Mouse (Mus musculus) spleen, adult 10 weeks (tissue): Measurements from ENCODE around the gene Tsfm. TPM values are rescaled to one million over a fixed set of nuclear protein-coding genes. Genes with fewer than 3 reads are reported as not detected.

Experiments
- polyA plus RNA-seq: library from polyadenylated mRNA; stranded (reverse); fragments of 350-450 nt; fragmentation: Illumina TruSeq; extraction: RNeasy Lipid Tissue Mini Kit (QIAGEN cat#74804); gene quantifications from one replicate; pipeline ENCODE4 v1.2.3, GENCODE M21; 2015; ENCODE audit warnings: low replicate concordance; ENCODE audit not compliant: insufficient read depth

Tsfm gene
- 17.2 TPM for polyA plus RNA-seq

GRCm38 (mm10) chr10:127030336-127031296 lies at the start of gene Tsfm:
Gene Tsfm (minus strand): TSS chr10:127030840.

DNA sequence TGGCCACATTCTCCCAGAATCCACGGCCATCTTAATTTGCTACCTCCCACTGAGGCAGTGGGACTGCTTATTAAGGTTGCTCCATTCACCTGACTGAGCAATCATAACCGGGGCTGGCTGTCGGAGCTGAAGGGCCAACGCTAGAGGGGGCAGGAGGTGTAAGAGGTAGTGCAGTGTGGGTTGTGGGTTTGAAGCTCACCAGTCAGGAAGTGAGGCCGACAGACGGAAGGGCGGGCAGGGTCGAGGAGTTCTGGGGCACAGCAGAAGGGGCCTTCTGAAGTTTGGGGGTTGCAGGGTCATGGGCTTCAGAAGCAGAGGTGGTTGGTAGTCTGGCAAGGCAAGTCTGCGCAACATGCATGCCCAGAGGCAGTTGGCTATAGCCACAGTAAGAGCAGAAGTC lies 44.4 kb upstream of the Tsfm start, which contains the start of gene Agap2:
Agap2 (plus strand) TSS at position 205 of the 400 bp plus-strand sequence.

DNA sequence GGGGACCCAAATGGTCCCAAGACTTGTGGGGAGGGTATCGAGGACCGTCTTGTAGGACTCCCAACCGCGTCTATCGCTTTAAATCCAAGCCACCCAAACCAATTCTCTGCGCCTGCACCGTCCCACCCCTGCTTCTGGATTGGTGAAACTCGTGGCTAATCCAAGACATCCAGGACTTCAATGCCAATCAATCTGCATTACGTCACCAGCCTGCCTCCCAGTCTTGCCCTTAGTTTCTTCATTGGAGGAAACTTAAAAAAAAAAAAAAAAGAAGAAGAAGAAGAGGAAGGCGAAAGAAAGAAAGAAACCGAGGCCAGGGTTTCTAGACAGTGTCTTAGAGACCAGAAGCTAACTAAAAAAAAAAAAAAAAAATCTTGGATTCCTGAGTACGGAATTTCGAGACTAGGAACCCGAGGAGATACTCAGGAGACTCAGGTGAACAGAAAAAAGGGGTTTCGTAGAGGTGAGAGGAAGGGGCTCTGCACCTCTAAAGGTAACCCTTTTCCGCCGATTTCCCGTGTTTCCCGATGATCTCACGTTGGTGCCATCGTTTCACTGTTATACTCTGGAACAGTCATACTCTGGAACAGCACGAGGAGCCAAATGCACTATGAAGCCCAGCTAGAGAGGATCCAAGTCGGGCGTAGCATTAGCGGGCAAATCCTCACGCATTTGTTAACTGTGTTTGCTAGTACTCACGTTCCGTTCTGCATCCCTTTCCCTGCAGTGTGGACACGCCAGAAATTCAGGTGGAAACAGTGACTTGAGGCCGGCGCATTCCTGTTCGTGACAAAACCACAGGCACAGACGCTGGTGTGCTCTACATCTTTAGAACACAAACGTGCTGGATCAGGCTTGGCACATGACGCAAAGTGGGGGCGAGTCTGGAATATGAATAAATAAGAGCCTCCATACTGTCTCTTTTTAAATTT lies 39.8 kb upstream of the Tsfm start, which contains the start of gene Tspan31:
Tspan31 (minus strand) TSS at position 75 of the 932 bp plus-strand sequence.

GRCm38 (mm10) chr10:127063239-127063872 lies 32.7 kb upstream of the Tsfm start, which contains the start of gene Cdk4:
Gene Cdk4 (plus strand): TSS chr10:127063534.

GRCm38 (mm10) chr10:127059968-127060916 lies 29.6 kb upstream of the Tsfm start, which contains the start of gene March9:
Gene March9 (minus strand): TSS chr10:127060184.

DNA sequence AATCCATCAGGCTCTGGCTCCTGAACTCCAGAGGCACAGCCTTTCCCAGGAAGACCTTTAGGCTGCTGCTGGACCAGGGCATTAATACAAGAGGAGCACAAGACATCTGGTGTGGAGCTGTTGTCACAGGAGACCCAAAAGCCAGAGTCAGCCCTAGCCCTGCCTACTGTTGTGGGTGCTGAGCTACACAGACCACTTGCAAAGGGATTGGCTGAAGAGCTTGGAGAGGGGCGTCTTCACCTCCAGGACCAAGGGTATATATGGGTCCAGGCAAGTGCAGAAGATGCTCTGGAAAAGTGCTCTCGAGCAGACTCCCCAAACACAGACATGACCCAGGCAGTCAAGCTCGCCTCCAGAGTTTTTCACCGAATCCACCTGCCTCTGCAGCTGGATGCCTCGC lies 17.3 kb upstream of the Tsfm start, which contains the start of gene Cyp27b1:
Cyp27b1 (plus strand) TSS at position 297 of the 400 bp plus-strand sequence.

DNA sequence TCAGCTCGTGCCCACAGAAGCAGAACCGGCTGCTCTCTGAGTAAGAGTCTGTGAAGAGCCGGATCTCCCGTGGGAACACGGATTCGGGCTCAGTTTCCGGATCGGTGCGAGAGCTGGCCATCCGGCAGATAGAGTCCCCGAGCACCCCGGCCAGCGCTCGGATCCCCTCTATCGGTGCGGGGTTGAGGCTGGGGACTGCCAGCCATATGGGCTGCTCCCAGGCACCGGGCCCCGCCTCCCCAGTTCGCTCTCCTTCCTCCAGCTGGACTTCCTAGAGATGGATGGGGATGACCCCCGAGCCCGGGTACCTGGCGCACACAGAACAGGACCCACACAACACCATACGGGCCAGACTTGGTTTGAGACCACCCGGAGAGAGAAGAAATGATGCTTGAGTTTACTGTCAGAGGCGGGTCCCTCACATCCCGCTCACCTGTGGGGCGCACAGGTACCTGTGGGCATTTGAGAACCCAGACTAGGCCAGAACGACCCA lies 10.7 kb upstream of the Tsfm start, which contains the start of the genes Mettl1 and Eef1akmt3:
Mettl1 (plus strand) TSS at position 141 of the 493 bp plus-strand sequence.
Eef1akmt3 (minus strand) TSS at position 240 of the 493 bp plus-strand sequence.

DNA sequence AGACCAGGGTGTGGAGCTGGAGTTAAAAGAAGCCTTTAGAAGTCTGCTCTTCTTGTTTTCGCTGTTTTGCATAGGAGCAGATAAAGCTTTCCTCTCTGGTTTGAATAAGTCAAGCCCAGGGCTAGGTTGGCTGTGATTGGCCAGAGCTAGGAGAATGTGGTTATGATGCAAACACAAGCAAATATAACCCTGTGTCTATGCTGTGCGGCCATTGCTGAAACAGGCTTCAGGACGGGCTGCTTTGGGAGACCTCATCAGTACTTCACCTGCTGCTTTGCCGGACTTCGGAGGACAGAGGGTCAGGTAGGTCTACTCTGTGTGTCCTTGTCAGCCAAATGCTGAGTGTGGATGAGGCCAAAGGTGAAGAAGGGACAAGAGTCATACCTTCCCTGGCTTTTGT lies 30.1 kb downstream of the Tsfm start, which contains the start of gene Avil:
Avil (plus strand) TSS at position 181 of the 400 bp plus-strand sequence.

GRCm38 (mm10) chr10:126978277-126978994 lies 52.2 kb downstream of the Tsfm start, which contains the start of gene Ctdsp2:
Gene Ctdsp2 (plus strand): TSS chr10:126978717.

Other genes with a start within 250 kb of the Tsfm start
- gene Atp23, start 129.5 kb downstream of the Tsfm start, polyA plus RNA-seq: 6.5 TPM
- gene Ctdsp2, start 52.1 kb downstream of the Tsfm start, polyA plus RNA-seq: 71.0 TPM
- 0.35 TPM for gene Avil, start 30.1 kb downstream of the Tsfm start, polyA plus RNA-seq
- gene Mettl1, start 10.6 kb upstream of the Tsfm start, polyA plus RNA-seq: 19.8 TPM
- gene Eef1akmt3, start 10.7 kb upstream of the Tsfm start, polyA plus RNA-seq: 0.22 TPM
- gene Cyp27b1, start 17.4 kb upstream of the Tsfm start, polyA plus RNA-seq: 0.25 TPM
- 1.4 TPM for gene March9, start 29.3 kb upstream of the Tsfm start, polyA plus RNA-seq
- gene Cdk4, start 32.7 kb upstream of the Tsfm start, polyA plus RNA-seq: 121 TPM
- gene Tspan31, start 39.4 kb upstream of the Tsfm start, polyA plus RNA-seq: 72.3 TPM
- 15.7 TPM for gene Agap2, start 44.4 kb upstream of the Tsfm start, polyA plus RNA-seq
- gene Os9, start 90.3 kb upstream of the Tsfm start, polyA plus RNA-seq: 51.3 TPM
- 130 TPM for gene B4galnt1, start 134.4 kb upstream of the Tsfm start, polyA plus RNA-seq
- gene Slc26a10, start 149.8 kb upstream of the Tsfm start, polyA plus RNA-seq: 1.7 TPM
- gene Arhgef25, start 159.2 kb upstream of the Tsfm start, polyA plus RNA-seq: 13.6 TPM
- gene Dtx3, start 164.9 kb upstream of the Tsfm start, polyA plus RNA-seq: 38.7 TPM
- 37.1 TPM for gene Pip4k2c, start 180.7 kb upstream of the Tsfm start, polyA plus RNA-seq
- gene Kif5a, start 232.5 kb upstream of the Tsfm start, polyA plus RNA-seq: 1.6 TPM
- gene Dctn2, start 235.5 kb upstream of the Tsfm start, polyA plus RNA-seq: 61.6 TPM